Mouse (Mus musculus) c-Kit-positive CD71-negative TER-119-negative erythroid progenitor cells, embryonic 14.5 days (primary cell): ENCODE measurements around the gene Tvp23b.

ENCODE experiments used
- DNase-seq: peaks from one replicate; pipeline ENCODE4 v3.0.0-alpha.2; 2013; ENCODE audit warnings: low read depth

Gene Tvp23b

GRCm38 (mm10) chr11:62945514-62945913 is 66.3 kb downstream of the Tvp23b start:
- no peak for DNase-seq

GRCm38 (mm10) chr11:62949548-62949947 is 70.3 kb downstream of the Tvp23b start:
- no peak for DNase-seq

GRCm38 (mm10) chr11:62951012-62951411 is 71.8 kb downstream of the Tvp23b start, which contains the start of gene Cdrt4:
TSS of gene Cdrt4 (plus strand) at chr11:62951193.
- no peak for DNase-seq

GRCm38 (mm10) chr11:62954766-62955165 is 75.5 kb downstream of the Tvp23b start:
- DNase-seq, result no peak

GRCm38 (mm10) chr11:62955186-62955585 is 75.9 kb downstream of the Tvp23b start:
- DNase-seq, result no peak

GRCm38 (mm10) chr11:62955776-62956175 is 76.5 kb downstream of the Tvp23b start:
- DNase-seq, result no peak

GRCm38 (mm10) chr11:62957626-62958180 is 78.4 kb downstream of the Tvp23b start:
- no peak for DNase-seq

GRCm38 (mm10) chr11:62963292-62963691 is 84.0 kb downstream of the Tvp23b start:
- no peak for DNase-seq

- DNase-seq, result no peak
Measured at GRCm38 (mm10) chr11:62966424-62966764, 87.1 kb downstream of the Tvp23b start.
